Mouse (Mus musculus) lung, postnatal 36 days (tissue): ENCODE results near the gene Plxna1.

Experiments
- DNase-seq: peaks from one replicate; pipeline ENCODE4 v3.0.0; 2022; ENCODE audit warnings: mixed read lengths

The Plxna1 gene

GRCm38 (mm10) chr6:89280555-89280954 lies 81.9 kb downstream of the Plxna1 start:
- DNase-seq = peak; percentile 67

GRCm38 (mm10) chr6:89271731-89272475 lies 90.5 kb downstream of the Plxna1 start:
- DNase-seq = no peak

GRCm38 (mm10) chr6:89267181-89267580 lies 95.2 kb downstream of the Plxna1 start:
- no peak for DNase-seq
